Mouse (Mus musculus) erythroblast, adult 5-6 weeks (primary cell): ENCODE results near the gene Trim41. TPM values are rescaled to one million over a fixed set of nuclear protein-coding genes. Genes with fewer than 3 reads are reported as not detected.

Experiments used
- ATAC-seq: replicated peaks from 2 replicates; pipeline ENCODE4 v1.8.0; 2016; ENCODE audit warnings: moderate number of reproducible peaks, mild to moderate bottlenecking, moderate TSS enrichment, inconsistent platforms; ENCODE audit not compliant: poor library complexity, low FRiP score, severe bottlenecking
- total RNA-seq, 2 experiments: library from RNA; stranded (forward) in 1 of 2; stranded (reverse) in 1 of 2; fragments of 150-400 nt in 1 of 2; fragments of 200-764, 138-1000 nt in 1 of 2; gene quantifications; 2 replicates each; pipeline versions ENCODE4 v1.2.3 to v1.2.4; 2015 to 2017; ENCODE audit warnings: low replicate concordance in 2 of 2

Trim41 gene
- total RNA-seq, 2 experiments from 2014 or later: 12.7 to 17.6 TPM

DNA sequence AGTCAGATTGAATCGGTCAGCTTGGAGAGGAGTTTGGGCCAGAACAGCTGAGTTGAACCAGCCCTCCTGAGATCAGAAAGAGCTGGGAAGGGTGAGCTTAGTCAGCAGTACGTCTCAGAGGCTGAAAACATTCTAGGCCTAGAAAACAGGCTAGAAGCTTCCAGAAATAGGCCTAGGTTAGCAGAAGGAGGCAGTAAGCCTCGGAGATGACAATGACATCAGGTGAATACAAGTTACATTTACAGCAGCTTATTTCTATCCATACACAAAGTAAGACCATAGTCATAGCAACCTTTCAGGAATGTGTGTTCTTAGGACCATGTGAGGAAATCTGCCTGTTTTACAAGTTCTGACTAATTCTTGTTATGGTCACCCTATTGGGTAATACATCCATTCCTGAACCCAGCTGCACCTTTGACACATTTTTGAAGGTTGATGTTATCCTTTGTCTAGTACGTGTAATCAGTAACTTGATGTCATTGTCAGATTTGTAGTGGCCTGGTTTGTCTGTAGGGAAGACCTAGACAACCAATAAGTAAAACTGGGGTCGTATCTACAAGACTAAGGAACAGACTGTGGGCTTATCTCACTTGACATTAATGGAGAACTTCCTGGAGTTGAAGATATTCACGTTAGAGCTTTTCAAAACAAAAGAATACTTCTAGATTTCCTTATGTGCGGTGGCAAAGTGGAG is 2.6 kb upstream of the Trim41 start:
- ATAC-seq: no peak

- peak; percentile 41 for ATAC-seq
These were observed 1.2 kb upstream of the Trim41 start for GRCm38 (mm10) chr11:48818346-48818745.

DNA sequence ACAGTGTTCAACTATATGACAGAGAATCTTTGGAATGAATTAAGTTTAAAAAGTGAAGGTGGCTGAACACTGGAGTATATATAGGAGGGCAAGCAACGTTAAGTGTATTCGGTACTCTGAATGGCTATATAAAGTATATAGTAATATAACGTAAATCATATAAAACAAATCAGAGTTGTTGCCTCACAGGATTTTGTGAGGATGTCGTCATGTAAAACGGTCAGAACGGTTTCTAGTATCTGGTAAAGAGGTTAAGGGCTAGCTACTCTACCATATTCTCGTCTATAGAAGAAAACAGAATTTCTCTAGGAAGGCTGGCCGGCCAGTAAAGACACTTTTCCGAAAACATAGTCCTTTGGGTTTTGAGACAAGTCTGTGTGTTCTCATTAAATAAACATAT is 641 bp upstream of the Trim41 start:
- no peak for ATAC-seq

DNA sequence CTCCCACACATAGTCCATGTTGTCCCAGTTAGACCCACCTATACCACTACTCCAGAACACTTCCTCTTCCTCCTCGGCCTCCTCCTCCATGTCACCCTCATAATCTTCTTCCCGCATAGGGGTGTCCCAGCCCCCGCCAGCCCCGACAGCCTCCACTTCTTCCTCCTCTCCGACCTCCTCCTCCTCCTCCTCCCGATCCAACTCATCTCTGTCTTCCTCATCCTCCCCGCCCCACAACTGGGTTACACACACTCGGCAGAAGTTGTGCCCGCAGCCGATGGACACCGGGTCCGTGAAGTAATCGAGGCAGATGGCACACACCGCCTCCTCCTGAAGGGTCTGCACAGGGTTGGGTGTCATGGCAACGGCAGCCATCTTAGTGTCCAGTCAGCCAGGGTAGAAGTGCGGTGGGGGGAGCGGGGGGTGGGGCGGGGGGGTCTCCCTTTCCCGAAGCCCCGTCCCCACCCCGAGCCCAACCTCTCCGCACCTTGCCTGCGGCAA is 822 bp downstream of the Trim41 start:
- ATAC-seq: 0 out of 2 replicates have a peak, but pooled peaks have one; percentile 2

DNA sequence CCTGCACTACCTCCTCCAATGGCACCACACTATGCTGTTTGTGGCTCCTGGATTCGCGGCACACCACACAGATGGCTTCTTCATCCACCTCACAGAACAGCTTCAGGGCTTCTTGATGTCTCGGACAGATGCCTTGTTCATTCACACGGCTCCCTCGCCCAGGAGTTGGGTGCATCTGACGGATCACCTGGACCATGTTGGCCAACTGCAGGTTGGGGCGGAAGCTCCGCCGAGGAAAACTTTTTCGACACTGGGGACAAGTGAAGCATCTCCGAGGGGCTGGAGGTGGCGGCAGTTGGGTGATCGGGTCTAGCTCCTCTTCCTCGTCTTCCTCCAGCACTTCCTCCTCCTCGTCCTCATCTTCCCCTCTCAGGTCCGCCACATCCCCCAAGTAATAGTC is 1.3 kb downstream of the Trim41 start:
- ATAC-seq: no peak

DNA sequence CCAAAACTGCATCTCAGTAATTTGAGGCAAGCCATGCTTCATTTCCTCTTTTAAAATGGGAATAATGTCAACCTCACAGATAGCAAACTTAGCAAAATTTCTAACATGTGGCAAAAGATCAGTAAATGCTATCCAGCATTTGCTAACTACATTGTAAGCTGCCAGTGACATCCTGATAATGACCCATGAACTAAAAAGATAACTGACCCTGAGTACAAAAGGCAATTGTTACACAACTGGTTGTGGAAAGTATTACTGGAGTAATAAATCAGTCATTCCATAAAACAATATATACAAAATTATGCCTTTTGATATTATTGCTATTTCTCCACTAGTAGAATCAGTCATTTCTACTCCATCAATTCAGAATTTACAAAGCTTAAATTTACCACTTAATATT is 3.4 kb downstream of the Trim41 start:
- ATAC-seq: no peak

GRCm38 (mm10) chr11:48810142-48810541 is 7.0 kb downstream of the Trim41 start:
- no peak for ATAC-seq

DNA sequence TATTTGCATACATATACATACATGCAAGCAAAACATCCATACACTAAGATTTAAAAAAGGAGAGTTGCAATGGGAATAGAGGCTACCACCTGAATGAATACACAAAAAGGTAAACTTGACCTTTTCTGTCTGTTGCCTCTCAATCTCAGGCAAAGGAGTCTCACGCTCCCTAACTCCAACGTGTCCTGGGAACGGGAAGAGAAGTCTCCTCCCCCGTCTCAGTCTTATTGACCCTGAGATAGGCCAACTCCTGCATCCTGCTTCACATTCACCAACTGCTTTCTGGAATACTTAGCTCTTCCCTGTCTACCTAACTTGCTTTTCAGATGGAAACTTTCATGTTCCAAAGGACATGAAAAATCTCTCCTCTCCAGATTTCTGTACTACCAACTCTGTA is 7.7 kb downstream of the Trim41 start:
- ATAC-seq: no peak

DNA sequence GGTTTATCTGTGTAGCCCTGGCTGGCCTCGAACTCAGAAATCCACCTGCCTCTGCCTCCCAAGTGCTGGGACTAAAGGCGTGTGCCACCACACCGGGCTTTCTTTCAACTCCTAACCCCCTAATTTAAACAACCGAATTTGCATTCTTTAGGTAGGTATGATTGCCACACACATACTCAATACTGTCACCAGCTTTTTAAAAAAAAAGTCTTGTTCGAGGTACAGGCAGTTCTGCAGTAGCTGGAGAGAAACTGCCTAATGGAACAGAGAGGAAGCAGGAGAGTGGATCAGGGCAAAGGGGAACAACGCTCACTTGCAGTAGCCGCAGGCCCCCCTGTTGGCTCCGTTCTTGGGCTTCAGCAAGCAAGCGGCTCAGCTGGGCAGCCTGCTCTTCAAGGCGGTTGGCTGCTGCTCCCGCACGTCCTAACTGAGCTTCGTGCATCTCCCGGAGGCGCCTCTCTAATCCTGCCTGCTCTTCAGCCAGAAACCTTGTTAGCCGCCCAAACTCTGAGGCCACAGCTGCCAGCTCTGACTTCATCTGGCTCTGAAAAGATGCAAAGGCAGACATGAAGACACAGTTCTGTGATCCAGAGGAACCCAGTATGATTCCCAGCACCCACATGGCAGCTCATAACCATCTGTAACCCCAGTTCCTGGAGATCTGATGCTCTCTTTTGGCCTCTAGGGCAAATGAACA is 8.3 kb downstream of the Trim41 start:
- ATAC-seq: no peak

DNA sequence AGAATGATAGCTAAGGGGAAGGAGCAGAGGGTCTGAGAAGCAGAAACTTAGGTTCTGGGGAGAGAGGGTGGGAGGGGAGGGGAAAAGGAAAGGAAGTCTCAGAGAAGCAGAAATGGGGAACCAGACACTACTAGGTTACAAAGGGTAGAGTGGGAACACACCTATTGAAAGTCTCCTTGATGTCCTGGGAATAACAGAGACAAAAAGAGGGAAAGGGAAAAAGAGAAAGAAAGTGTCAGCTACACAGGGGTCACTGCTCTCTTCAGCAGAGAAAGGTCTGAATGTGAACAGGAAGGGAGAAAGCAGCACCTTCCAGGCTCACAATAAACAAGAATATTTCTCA is 8.9 kb downstream of the Trim41 start:
- ATAC-seq: no peak

DNA sequence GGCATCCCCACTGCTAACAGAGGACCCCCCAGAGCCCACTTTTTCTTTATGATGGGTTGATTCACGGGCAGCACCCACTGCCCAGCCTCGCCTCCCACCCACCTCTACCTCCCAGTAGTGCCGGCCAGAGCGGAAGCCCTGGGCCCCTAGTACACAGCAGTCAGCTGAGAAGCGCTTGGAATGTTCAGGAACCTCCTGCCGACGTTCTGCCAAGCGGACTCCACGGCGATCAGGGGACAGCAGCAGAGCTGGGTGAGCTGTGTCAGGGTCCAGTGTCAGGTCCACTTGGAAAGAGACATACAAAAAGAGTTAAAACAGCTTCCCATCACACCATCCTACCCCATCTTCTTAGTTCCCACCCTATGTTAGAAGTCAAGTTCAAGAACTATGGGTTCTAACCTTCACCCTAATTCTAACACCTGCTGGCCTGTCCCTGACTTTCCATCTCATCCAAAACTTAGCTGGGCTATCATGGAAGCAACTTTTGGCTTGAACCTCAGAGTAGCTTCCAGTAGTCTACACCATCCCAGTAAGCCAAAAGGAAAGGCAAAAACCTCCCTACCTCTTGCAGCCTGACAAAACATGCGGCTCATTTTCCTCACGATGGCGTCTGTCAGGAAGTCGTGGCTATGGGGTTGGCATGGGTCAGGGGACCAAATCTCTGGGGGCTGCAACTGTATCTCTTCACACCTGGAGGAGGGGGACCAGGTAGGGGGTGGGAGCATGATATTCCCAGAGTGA is 9.4 kb downstream of the Trim41 start:
- no peak for ATAC-seq

DNA sequence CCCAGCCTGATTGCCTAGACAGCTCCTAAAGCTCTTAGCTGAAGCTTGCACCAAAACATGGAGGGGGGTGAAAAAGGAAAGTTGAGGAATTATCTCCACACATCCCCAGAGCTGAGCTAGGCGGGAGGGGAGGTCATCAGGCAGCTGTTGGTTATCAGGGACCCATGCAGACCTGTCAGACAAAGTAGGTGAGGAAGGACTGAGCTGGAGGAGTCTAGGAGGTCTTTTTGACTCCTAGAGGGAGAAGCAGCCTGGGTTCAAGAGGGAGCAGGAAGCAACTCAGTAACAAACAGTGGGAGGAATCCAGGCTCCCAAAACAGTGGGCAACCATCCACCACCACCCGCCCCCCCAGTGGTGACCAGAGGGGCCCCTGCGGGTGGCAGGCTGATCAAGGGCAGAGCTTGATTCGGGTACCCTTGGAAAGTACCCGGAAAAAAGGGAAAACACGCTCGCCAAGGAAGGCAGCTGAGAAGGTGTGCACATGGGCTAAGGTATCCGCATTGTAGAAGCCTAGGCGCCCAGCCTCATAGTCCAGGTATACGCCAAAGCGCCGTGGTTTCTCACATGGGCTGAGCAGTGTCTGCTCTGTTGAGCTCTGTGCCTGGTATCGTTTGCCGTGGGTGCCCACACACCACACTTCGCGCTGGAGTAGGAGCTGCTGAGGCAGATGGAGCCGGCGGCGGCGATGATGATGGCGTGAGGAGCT is 10.1 kb downstream of the Trim41 start:
- ATAC-seq: no peak

GRCm38 (mm10) chr11:48804922-48805321 is 12.2 kb downstream of the Trim41 start:
- no peak for ATAC-seq

GRCm38 (mm10) chr11:48803988-48804387 is 13.2 kb downstream of the Trim41 start:
- no peak for ATAC-seq

GRCm38 (mm10) chr11:48801831-48802772 is 15.1 kb downstream of the Trim41 start:
- ATAC-seq: no peak

GRCm38 (mm10) chr11:48799921-48800701 is 17.0 kb downstream of the Trim41 start, which contains the start of gene Rack1:
Rack1 (plus strand) TSS chr11:48800332.
- ATAC-seq: peak; percentile 94

- peak; percentile 27 for ATAC-seq
These were observed 17.9 kb downstream of the Trim41 start for GRCm38 (mm10) chr11:48798984-48799920.
